Mouse (Mus musculus): ENCODE results near the gene Rflnb.

DNA sequence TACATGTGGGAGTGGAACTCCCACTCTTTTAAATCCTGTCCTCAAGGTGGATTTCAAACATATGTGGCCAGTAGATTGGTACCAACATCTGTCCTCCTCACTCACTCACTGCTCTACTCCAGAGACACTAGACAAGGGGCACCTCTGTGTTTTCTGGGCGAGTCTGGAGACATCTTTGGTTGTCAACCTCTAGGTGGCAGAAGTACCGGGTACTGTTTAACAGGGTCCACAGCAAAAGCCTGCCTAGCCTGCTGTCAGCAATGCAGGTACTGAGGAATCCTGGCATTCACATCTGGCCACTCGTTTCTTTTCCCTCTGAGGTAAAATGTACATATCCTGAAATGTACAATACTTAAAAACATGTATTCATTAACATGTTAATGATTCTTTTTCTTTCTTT is 28.9 kb upstream of the Rflnb start:
- TF ChIP-seq CTCF (IDR thresholded peaks at IDR 0.05; ENCODE audit: low read depth, low read length) (peak; percentile 15), POLR2A (IDR thresholded peaks at IDR 0.05; ENCODE audit: insufficient read depth, low read length) (no peak)
